Mouse (Mus musculus): ENCODE results near the gene Cdk4.

GRCm38 (mm10) chr10:127083915-127084306, 20.6 kb downstream of the Cdk4 start:
- TF ChIP-seq CTCF (IDR thresholded peaks at IDR 0.05; ENCODE audit: low read depth, low read length) = no peak
- TF ChIP-seq POLR2A (IDR thresholded peaks at IDR 0.05; ENCODE audit: borderline replicate concordance, low read depth, low read length) = no peak
